Mouse (Mus musculus): ENCODE results near the gene Ube2h.
"Not testable (repeated sequence)": the region's sequence is repeated elsewhere in the genome, so short reads cannot be mapped to it uniquely, and the experiment has no call there.

Gene Ube2h

GRCm38 (mm10) chr6:30243347-30244007 lies 60.9 kb downstream of the Ube2h start:
- no peak for DNase-seq (ENCODE audit: low spot score in 2 of 2)

DNA sequence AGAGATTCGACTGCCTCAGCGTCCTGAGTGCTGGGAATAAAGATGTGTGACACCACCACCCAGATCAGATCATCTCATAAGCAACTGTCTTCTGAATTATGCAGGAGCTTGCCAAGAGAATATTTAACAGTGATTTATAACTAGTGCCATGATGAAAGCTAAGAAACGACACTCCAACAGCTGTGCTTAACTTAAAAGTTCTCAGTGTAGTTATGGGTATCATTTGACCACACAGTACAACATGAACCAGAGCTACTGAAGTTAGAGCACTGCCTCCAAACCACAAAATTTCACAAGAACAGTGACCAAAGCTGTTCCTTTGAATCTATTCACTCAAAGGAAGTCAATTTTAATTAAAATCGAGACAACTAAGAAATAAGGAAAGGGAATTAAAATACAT lies 61.4 kb downstream of the Ube2h start:
- DNase-seq (ENCODE audit: low spot score in 2 of 2) = no peak

- DNase-seq (ENCODE audit: low spot score in 2 of 2) = no peak
Observed at GRCm38 (mm10) chr6:30240105-30240504, 64.2 kb downstream of the Ube2h start.

- no peak for DNase-seq (ENCODE audit: low spot score in 2 of 2)
Observed at GRCm38 (mm10) chr6:30239207-30239606, 65.1 kb downstream of the Ube2h start.

DNA sequence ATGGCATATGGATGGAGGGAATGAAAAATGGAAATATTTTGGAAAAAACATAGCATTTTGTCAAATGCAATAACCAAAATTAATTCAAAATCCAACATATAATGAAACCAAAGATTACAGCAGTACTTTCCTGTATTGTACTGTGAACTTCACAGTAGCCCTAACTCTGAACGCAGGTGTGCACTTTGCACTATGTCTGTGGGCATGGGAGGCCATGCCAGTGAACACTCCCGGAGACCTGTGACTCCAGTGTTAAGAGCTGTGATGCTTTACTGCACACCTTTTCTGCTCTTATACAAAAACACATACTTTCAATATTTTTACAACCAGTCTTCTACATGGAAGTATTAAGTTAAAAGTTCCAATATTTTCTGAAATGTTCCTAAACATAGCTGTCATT lies 66.3 kb downstream of the Ube2h start:
- DNase-seq (ENCODE audit: low spot score in 2 of 2) = no peak

DNA sequence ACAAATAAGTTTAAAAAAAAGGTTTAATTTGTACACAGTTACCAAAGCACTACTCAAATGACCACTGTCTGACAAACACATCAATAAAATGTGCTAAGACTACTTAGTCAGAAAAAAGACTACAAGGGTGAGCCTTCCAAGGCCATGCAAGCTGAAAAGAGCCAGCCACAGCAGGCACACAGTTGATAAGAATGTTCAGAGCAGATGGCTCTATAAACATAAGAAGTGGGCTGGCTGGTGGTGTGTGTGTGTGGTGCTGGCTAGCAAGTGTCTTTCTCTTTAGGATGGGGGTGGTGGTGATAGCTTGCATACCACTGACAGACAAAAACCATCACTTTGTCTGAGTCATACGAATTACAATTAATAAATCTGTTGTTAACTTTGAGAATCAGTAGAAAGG lies 67.8 kb downstream of the Ube2h start:
- peak in 1 of 2 experiments; percentile 48 for DNase-seq (ENCODE audit: low spot score in 2 of 2)

- DNase-seq (ENCODE audit: low spot score in 2 of 2) = no peak
Observed at GRCm38 (mm10) chr6:30231758-30232293, 72.5 kb downstream of the Ube2h start.

DNA sequence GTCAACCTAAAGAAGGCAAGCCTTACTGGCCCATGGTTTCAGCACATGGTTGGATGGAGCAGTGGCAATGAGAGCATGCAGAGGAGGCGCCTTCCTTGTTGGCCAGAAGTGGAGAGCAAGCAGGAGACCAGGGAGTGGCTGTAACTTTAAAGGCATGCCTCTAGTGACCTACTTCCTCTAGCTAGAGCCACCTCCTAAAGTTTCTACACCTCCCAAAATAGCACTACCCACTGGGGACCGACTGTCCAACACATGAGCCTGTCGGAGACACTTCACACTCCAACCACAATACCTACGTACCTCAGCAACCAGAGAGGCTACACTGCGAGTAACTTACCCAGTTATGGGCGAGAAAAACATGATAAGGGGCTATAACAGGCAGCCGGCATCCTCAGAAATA lies 74.1 kb downstream of the Ube2h start:
- peak in 1 of 2 experiments; percentile 33 for DNase-seq (ENCODE audit: low spot score in 2 of 2)

DNA sequence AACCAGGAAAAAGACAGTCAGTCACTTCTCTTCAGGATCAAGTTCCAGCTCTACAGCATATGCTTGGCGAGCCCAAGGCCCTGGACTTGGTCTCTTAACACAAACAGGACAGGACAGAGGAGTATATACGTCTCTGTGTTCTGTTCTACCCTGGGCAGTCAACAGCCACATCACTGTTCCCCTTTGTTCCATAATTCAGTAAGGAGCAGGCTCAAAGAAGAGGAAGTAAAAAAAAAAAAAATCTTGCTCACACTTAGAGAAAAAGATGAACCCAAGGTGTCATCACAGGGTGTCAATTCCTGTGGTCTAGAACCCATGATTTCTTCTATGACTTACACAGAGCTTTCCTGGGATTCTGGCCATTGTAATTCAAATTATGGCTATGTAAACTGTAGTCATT lies 75.4 kb downstream of the Ube2h start:
- DNase-seq (ENCODE audit: low spot score in 2 of 2) = no peak

DNA sequence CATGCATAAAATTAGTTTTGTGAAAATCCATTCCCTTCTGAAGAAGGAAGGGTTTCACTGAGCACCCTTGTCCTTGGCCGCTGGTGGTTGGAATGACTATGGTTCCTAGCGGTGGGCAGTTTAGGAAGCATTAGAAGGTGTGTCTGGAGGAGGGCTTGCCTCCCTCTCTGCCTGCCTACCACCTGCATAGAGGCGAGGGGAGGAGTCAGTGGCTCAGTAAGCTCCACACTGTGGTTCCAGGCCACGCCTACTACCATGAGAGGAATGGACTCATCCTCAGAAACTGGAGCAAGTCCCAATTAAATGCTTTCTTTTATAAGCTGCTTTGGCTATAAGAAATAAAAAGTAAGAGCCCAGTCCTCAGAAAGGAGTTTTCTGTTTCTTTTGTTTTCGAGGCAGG lies 76.0 kb downstream of the Ube2h start:
- no peak for DNase-seq (ENCODE audit: low spot score in 2 of 2)

- no peak for DNase-seq (ENCODE audit: low spot score in 2 of 2)
Observed at GRCm38 (mm10) chr6:30226971-30227700, 77.2 kb downstream of the Ube2h start.

- no peak for DNase-seq (ENCODE audit: low spot score in 2 of 2)
Observed at GRCm38 (mm10) chr6:30224693-30225092, 79.6 kb downstream of the Ube2h start.

DNA sequence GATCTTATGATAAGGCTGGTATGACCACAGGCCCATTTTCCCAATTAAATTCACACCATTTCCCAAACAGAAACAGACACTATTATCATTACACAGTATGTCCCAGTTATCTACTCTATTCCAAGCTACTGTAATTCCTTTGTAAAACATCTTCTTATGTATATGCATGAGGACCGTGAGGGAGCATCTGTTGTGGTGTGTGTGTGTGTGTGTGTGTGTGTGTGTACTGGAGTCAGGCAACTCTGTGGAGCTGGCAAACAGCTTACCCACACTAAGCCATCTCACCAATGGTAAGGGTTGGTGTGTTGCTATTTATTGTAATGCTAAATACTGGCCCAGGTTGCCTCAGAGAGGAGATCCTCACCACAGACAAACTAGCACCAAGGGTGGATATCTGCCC lies 82.0 kb downstream of the Ube2h start:
- no peak for DNase-seq (ENCODE audit: low spot score in 2 of 2)

DNA sequence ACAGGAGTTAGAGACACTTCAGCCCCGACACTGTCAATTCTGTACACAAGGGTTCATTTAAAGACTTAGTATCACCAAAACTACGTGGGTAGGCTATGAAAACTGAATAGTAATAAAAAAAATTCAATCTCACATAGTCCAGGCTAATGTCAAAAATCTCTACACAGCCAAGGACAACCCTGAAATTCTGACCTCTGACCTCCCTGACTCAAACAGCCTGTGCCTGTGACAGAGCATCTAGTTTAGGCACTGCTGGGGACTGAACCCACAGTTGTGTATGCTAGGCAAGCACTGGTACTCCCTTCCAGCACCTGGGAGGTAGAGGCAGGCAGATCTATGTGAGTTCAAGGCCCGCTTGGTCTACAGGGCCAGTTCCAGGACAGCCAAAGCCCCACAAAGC lies 86.8 kb downstream of the Ube2h start:
- no peak for DNase-seq (ENCODE audit: low spot score in 2 of 2)

GRCm38 (mm10) chr6:30212468-30212867 lies 91.9 kb downstream of the Ube2h start:
- DNase-seq (ENCODE audit: low spot score in 2 of 2) = no peak

DNA sequence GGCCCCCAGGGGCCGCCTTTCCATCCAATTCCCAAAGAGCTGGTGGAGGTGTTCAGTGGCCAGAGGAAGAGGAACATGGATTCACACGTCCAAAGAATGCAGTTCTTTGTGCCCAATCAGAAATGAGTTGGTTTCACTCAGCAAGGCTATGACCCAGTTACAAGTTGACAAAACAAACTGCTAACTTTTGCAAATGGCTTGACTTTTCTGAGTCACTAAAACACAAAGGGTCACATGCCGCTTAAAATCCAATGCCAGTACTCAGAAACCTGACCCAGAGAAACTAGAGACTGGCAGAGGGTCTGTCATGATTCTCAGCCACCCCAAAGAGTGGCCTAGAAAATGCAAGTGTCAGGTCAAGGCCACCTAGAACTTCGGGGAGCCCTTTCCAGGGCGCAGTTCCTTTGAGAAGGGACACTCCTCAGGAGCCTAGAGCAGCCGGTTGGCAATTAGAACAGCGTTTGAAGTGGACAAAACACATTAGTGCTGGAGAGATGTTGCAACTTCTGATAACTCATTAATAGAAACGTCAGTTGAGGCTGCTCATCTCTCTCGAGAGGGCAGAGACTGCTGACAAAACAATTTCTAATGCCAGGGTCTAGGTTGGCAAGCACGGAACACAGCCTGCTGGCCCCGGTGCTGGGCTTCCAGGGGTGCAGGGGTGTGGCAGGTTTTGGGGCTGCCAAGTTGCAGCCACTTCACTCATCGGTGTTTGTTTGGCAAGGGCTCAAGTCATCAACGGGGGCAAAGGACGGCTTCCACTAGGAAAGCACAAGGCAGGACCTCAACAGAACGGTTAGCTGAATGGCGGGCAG lies 92.5 kb downstream of the Ube2h start:
- no peak for DNase-seq (ENCODE audit: low spot score in 2 of 2)

- DNase-seq (ENCODE audit: low spot score in 2 of 2) = peak; percentile 44 to 46
Observed at GRCm38 (mm10) chr6:30210788-30211187, 93.6 kb downstream of the Ube2h start.

DNA sequence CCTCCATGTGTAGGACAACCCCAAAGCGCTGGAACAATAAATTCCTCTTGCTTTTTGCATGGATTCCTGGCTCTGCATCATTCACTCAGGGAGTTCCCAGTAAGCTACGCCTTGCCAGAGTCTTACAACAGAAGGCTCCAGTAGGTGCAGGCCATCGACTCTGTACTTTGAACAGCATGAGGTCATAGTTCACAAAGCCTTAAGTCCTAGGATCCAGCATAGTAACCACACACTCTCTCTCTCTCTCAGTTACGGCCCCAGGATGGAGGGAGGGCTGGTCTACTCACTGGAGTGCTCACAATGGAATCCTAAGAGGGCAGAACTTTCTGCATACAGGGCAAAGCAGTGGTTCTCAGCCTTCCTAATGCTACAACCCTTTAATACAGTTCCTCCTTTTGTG lies 95.5 kb downstream of the Ube2h start:
- DNase-seq (ENCODE audit: low spot score in 2 of 2) = no peak

DNA sequence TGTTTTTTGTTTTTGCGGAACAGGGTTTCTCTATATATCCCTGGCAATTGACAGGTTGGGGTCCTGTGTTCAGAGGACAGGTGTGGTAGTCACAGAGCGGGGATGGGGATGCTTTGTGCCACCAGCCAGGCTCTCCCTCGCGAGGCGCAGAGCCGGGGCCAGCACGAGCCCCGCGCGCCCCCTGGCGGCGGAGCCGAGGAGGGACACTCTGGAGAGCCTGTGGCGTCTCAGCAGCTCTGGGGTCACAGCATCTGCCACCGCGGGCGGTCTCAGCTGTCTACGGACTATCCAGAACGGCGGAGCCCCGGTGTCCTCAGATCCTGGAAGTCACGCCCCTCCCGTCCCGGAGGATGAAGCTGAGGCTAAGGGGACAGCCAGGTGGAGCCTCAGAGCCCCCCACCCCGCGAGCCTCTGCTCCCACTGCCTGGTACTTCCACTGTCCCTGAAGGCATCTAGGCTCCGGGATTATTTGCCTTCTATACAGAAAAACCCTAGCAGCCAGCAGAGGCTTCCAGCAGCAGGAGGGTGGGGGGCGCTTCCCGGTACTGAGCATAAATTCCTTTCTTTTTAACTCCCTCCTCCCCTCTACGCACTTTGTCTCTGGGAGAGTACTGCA lies 98.6 kb downstream of the Ube2h start:
- peak; percentile 19 to 29 for DNase-seq (ENCODE audit: low spot score in 2 of 2)

GRCm38 (mm10) chr6:30205180-30205538 lies 99.2 kb downstream of the Ube2h start:
- DNase-seq (ENCODE audit: low spot score in 2 of 2) = not testable (repeated sequence)

- no peak for DNase-seq (ENCODE audit: low spot score in 2 of 2)
Observed at GRCm38 (mm10) chr6:30204383-30205179, 99.8 kb downstream of the Ube2h start.
